In the genomic region with DNA sequence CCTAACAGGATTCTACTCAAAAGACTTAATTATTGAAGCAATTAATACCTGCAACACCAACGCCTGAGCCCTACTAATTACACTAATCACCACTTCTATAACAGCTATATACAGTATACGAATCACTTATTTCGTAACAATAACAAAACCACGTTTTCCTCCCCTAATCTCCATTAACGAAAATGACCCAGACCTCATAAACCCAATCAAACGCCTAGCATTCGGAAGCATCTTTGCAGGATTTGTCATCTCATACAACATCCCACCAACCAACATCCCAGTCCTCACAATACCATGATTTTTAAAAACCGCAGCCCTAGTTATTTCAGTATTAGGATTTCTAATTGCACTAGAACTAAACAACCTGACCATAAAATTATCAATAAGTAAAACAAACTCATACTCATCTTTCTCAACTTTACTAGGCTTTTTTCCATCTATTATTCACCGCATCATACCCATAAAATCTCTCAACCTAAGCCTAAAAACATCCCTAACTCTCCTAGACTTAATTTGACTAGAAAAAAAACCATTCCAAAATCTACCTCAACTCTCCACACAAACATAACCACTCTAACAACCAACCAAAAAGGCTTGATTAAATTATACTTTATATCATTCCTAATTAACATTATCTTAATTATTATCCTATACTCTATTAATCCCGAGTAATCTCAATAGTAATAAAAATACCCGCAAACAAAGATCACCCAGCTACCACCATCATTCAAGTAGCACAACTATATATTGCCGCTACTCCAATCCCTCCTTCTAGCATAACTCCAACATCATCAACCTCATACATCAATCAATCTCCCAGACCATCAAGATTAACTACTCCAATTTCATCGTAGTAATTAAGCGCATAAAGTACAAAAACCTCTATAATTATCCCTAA, we compare ENCODE assay signal across 9 mouse cellular contexts.
A peak's percentile ranks its signal among the peaks of the same experiment; 100 is the strongest.
DNase-seq lines count a peak whose midpoint lies in the region; ATAC-seq lines count a peak whose summit lies in the region.
"Had no signal": no experiment of that assay in that cellular context is flagged by ENCODE, and none has a peak within 500 bp of the region (broad histone marks: within the 10 kb centered on the region; RNA-seq: fewer than 3 reads in every experiment).

No protein-coding gene starts in this region.

- H3K4me1 ChIP-seq in limb, embryonic 11.5 days (ENCODE audit: control insufficient read depth, insufficient read depth, low read length), result no peaks in the 10 kb centered on the region
- H3K4me1 ChIP-seq in limb, embryonic 10.5 days, result no peaks in the 10 kb centered on the region
- no peaks in the 10 kb centered on the region for H3K4me1 ChIP-seq in embryonic facial prominence, embryonic 15.5 days
- no peaks in the 10 kb centered on the region for H3K4me1 ChIP-seq in intestine, embryonic 16.5 days (ENCODE audit: control insufficient read depth, insufficient read depth, low read length)
- H3K4me1 ChIP-seq in neural tube, embryonic 12.5 days, result no peaks in the 10 kb centered on the region

- DNase-seq in limb, embryonic 11.5 days (ENCODE audit: low spot score), result no peak
- DNase-seq in limb, embryonic 10.5 days (ENCODE audit: low spot score), result no peak
- DNase-seq in T-cell, adult 2 months (ENCODE audit: low spot score), result no peak
- DNase-seq in left cerebral cortex, adult 18-20 months (ENCODE audit: low spot score in 2 of 2), result no peak
- no peak for DNase-seq in natural killer cell, adult 2 months (ENCODE audit: low spot score in 2 of 2)
- DNase-seq: gastrocnemius, postnatal 25 days had no signal

- no peaks in the 10 kb centered on the region for H3K9me3 ChIP-seq in limb, embryonic 11.5 days (ENCODE audit: control insufficient read depth, low read length)
- no peaks in the 10 kb centered on the region for H3K9me3 ChIP-seq in limb, embryonic 10.5 days (replicated peaks)
- H3K9me3 ChIP-seq in embryonic facial prominence, embryonic 15.5 days (replicated peaks), result no peaks in the 10 kb centered on the region
- no peaks in the 10 kb centered on the region for H3K9me3 ChIP-seq in intestine, embryonic 16.5 days (ENCODE audit: control insufficient read depth, low read length)
- H3K9me3 ChIP-seq in neural tube, embryonic 12.5 days, result no peaks in the 10 kb centered on the region

- no peaks in the 10 kb centered on the region for H3K27me3 ChIP-seq in limb, embryonic 11.5 days (ENCODE audit: control insufficient read depth, insufficient read depth, low read length)
- H3K27me3 ChIP-seq in limb, embryonic 10.5 days (ENCODE audit: low read depth, poor library complexity, severe bottlenecking), result no peaks in the 10 kb centered on the region
- no peaks in the 10 kb centered on the region for H3K27me3 ChIP-seq in embryonic facial prominence, embryonic 15.5 days
- no peaks in the 10 kb centered on the region for H3K27me3 ChIP-seq in intestine, embryonic 16.5 days (replicated peaks; ENCODE audit: control insufficient read depth, insufficient read depth, low read length)
- no peaks in the 10 kb centered on the region for H3K27me3 ChIP-seq in neural tube, embryonic 12.5 days (replicated peaks)

- H3K9ac ChIP-seq in limb, embryonic 11.5 days (ENCODE audit: low read length), result no peak overlapping the region
- no peak overlapping the region for H3K9ac ChIP-seq in embryonic facial prominence, embryonic 15.5 days
- H3K9ac ChIP-seq in intestine, embryonic 16.5 days (ENCODE audit: low read depth, low read length), result no peak overlapping the region
- H3K9ac ChIP-seq in neural tube, embryonic 12.5 days, result no peak overlapping the region

- H3K36me3 ChIP-seq in limb, embryonic 11.5 days (ENCODE audit: control insufficient read depth, insufficient read depth, low read length), result no peaks in the 10 kb centered on the region
- H3K36me3 ChIP-seq in limb, embryonic 10.5 days, result no peaks in the 10 kb centered on the region
- no peaks in the 10 kb centered on the region for H3K36me3 ChIP-seq in embryonic facial prominence, embryonic 15.5 days
- H3K36me3 ChIP-seq in intestine, embryonic 16.5 days (ENCODE audit: control insufficient read depth, insufficient read depth, low read length), result no peaks in the 10 kb centered on the region
- no peaks in the 10 kb centered on the region for H3K36me3 ChIP-seq in neural tube, embryonic 12.5 days

- H3K27ac ChIP-seq in limb, embryonic 11.5 days (replicated peaks; ENCODE audit: low read depth, low read length), result no peak overlapping the region
- H3K27ac ChIP-seq in limb, embryonic 10.5 days, result no peak overlapping the region
- no peak overlapping the region for H3K27ac ChIP-seq in embryonic facial prominence, embryonic 15.5 days (replicated peaks)
- H3K27ac ChIP-seq in intestine, embryonic 16.5 days (ENCODE audit: low read length), result no peak overlapping the region
- H3K27ac ChIP-seq in neural tube, embryonic 12.5 days, result no peak overlapping the region

- 90% methylated on average over 14 of the region's 14 CpGs for WGBS in limb, embryonic 11.5 days
- 92% methylated on average over 14 of the region's 14 CpGs for WGBS in limb, embryonic 10.5 days
- WGBS in embryonic facial prominence, embryonic 15.5 days, result 90% methylated on average over 14 of the region's 14 CpGs
- WGBS in intestine, embryonic 16.5 days, result 90% methylated on average over 14 of the region's 14 CpGs
- 92% methylated on average over 14 of the region's 14 CpGs for WGBS in neural tube, embryonic 12.5 days

- H3K4me2 ChIP-seq in limb, embryonic 11.5 days (ENCODE audit: low read depth, severe bottlenecking), result no peak overlapping the region
- no peak overlapping the region for H3K4me2 ChIP-seq in embryonic facial prominence, embryonic 15.5 days (replicated peaks)
- H3K4me2 ChIP-seq in intestine, embryonic 16.5 days (ENCODE audit: low read depth, low read length), result no peak overlapping the region
- H3K4me2 ChIP-seq in neural tube, embryonic 12.5 days (replicated peaks), result no peak overlapping the region

- no peak overlapping the region for H3K4me3 ChIP-seq in limb, embryonic 11.5 days (ENCODE audit: low read depth, low read length)
- no peak overlapping the region for H3K4me3 ChIP-seq in limb, embryonic 10.5 days
- H3K4me3 ChIP-seq in embryonic facial prominence, embryonic 15.5 days (replicated peaks), result no peak overlapping the region
- H3K4me3 ChIP-seq in intestine, embryonic 16.5 days (ENCODE audit: low read length), result no peak overlapping the region
- H3K4me3 ChIP-seq in neural tube, embryonic 12.5 days, result no peak overlapping the region

- ATAC-seq in limb, embryonic 11.5 days (ENCODE audit: insufficient number of reproducible peaks, low FRiP score, low TSS enrichment, low read depth), result peak; percentile 100
- ATAC-seq in embryonic facial prominence, embryonic 15.5 days (ENCODE audit: insufficient number of reproducible peaks, low FRiP score, low TSS enrichment, low read depth), result peak; percentile 100
- peak; percentile 100 for ATAC-seq in intestine, embryonic 16.5 days
- peak; percentile 100 for ATAC-seq in neural tube, embryonic 12.5 days (ENCODE audit: low FRiP score, low read depth)
